Mouse (Mus musculus): ENCODE data around the gene Serpinb2. TPM values are rescaled to one million over a fixed set of nuclear protein-coding genes. Genes with fewer than 3 reads are reported as not detected.

Serpinb2 gene
- polyA plus RNA-seq, 1 experiment from 2014 or later = 3.6 TPM

- H3K36me3 ChIP-seq (replicated peaks; ENCODE audit: insufficient read depth, low read length) = no peaks in the 10 kb centered on the region
- H3K9ac ChIP-seq (replicated peaks) = no peak overlapping the region
- H3K27me3 ChIP-seq (ENCODE audit: insufficient read depth, low read length) = no peaks in the 10 kb centered on the region
- H3K4me2 ChIP-seq (ENCODE audit: low read depth, low read length) = no peak overlapping the region
- DNase-seq (no peak), ATAC-seq (no peak)
- no peaks in the 10 kb centered on the region for H3K9me3 ChIP-seq (ENCODE audit: low read length)
- TF ChIP-seq EP300 (IDR thresholded peaks at IDR 0.05; ENCODE audit: low read depth) = no peak
- TF ChIP-seq CTCF (IDR thresholded peaks at IDR 0.05; ENCODE audit: low read depth) = peak; percentile 17; the same call in 1 of the 2 replicates
- H3K4me1 ChIP-seq (ENCODE audit: insufficient read depth) = no peaks in the 10 kb centered on the region
- no peak overlapping the region for H3K27ac ChIP-seq (ENCODE audit: low read depth)
- H3K4me3 ChIP-seq (ENCODE audit: low read depth, low read length) = no peak overlapping the region
Measured at GRCm38 (mm10) chr1:107565644-107566043, 54.4 kb downstream of the Serpinb2 start.

GRCm38 (mm10) chr1:107576094-107576493, 64.9 kb downstream of the Serpinb2 start:
- no peak overlapping the region for H3K9ac ChIP-seq (replicated peaks)
- WGBS (ENCODE audit: insufficient replicate concordance) = 59% methylated on average over 2 of the region's 2 CpGs
- no peak for ATAC-seq
- H3K4me3 ChIP-seq (ENCODE audit: low read depth, low read length) = no peak overlapping the region
- DNase-seq = no peak
- H3K4me1 ChIP-seq (ENCODE audit: insufficient read depth) = no peaks in the 10 kb centered on the region
- no peak for TF ChIP-seq CTCF (IDR thresholded peaks at IDR 0.05; ENCODE audit: low read depth)
- H3K9me3 ChIP-seq (ENCODE audit: low read length) = no peaks in the 10 kb centered on the region
- H3K27me3 ChIP-seq (ENCODE audit: insufficient read depth, low read length) = no peaks in the 10 kb centered on the region
- no peak overlapping the region for H3K27ac ChIP-seq (ENCODE audit: low read depth)
- H3K4me2 ChIP-seq (ENCODE audit: low read depth, low read length) = no peak overlapping the region
- H3K36me3 ChIP-seq (replicated peaks; ENCODE audit: insufficient read depth, low read length) = no peaks in the 10 kb centered on the region

DNA sequence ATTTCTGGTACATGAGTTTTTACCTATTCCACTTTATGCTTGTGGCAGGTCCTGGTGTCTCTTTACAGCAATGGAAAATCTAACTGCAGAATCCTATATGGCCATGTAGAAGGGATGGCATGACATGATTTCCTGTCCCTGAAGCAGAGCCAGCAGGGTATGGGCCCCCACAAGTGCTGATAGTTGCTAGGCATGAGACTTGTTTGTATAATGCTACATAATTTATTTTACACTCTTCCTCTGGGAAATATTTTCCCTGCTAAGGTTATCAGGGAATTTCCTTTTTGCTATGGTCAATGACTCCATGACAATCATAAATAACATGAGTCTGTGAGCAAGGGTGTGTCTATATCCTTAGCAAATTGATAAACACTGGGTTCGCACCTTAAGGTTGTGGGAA, 66.3 kb downstream of the Serpinb2 start:
- ATAC-seq = no peak
- Histone ChIP-seq H3K36me3 (replicated peaks; ENCODE audit: insufficient read depth, low read length) (no peaks in the 10 kb centered on the region), H3K4me2 (ENCODE audit: low read depth, low read length) (no peak overlapping the region), H3K27me3 (ENCODE audit: insufficient read depth, low read length) (no peaks in the 10 kb centered on the region), H3K9me3 (ENCODE audit: low read length) (no peaks in the 10 kb centered on the region), H3K27ac (ENCODE audit: low read depth) (no peak overlapping the region), H3K9ac (replicated peaks) (no peak overlapping the region), H3K4me3 (ENCODE audit: low read depth, low read length) (no peak overlapping the region), H3K4me1 (ENCODE audit: insufficient read depth) (no peaks in the 10 kb centered on the region)
- WGBS (ENCODE audit: insufficient replicate concordance) = 65% methylated on average over 1 of the region's 1 CpGs
- TF ChIP-seq CTCF (IDR thresholded peaks at IDR 0.05; ENCODE audit: low read depth) (no peak), EP300 (IDR thresholded peaks at IDR 0.05; ENCODE audit: low read depth) (no peak)
- no peak for DNase-seq

- Histone ChIP-seq H3K27ac (ENCODE audit: low read depth) (no peak overlapping the region), H3K9ac (replicated peaks) (no peak overlapping the region), H3K4me2 (ENCODE audit: low read depth, low read length) (no peak overlapping the region), H3K36me3 (replicated peaks; ENCODE audit: insufficient read depth, low read length) (no peaks in the 10 kb centered on the region), H3K4me1 (ENCODE audit: insufficient read depth) (no peaks in the 10 kb centered on the region), H3K4me3 (ENCODE audit: low read depth, low read length) (no peak overlapping the region), H3K9me3 (ENCODE audit: low read length) (no peaks in the 10 kb centered on the region), H3K27me3 (ENCODE audit: insufficient read depth, low read length) (no peaks in the 10 kb centered on the region)
- WGBS (ENCODE audit: insufficient replicate concordance) = 43% methylated on average over 1 of the region's 1 CpGs
- TF ChIP-seq CTCF (IDR thresholded peaks at IDR 0.05; ENCODE audit: low read depth) (no peak), EP300 (IDR thresholded peaks at IDR 0.05; ENCODE audit: low read depth) (no peak)
- ATAC-seq = no peak
- DNase-seq = no peak
Measured at GRCm38 (mm10) chr1:107581220-107581619, 70.0 kb downstream of the Serpinb2 start.

DNA sequence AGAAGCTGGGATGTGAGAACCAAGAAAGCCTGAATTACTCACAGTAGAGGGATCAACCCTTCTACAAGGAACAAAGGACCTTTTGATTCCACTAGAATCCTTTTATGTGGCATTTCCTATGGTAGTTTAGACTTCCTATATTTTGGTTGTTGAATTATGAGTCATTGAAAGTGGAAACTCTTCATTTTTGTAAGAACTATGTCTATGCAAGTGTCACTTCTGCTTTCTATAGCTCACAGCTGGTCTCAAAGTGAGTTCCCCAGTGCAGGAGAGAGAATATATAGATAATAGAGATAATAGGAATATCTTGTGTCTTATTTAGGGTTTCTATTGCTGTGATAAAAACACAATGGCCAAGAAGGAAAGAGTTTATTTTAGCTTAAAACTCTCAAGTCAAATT, 71.7 kb downstream of the Serpinb2 start:
- no peak for DNase-seq
- Histone ChIP-seq H3K4me1 (ENCODE audit: insufficient read depth) (no peaks in the 10 kb centered on the region), H3K9me3 (ENCODE audit: low read length) (no peaks in the 10 kb centered on the region), H3K27ac (ENCODE audit: low read depth) (peak overlapping the region; percentile 53; the same call in 1 of the 2 replicates), H3K9ac (replicated peaks) (no peak overlapping the region), H3K27me3 (ENCODE audit: insufficient read depth, low read length) (no peaks in the 10 kb centered on the region), H3K4me2 (ENCODE audit: low read depth, low read length) (no peak overlapping the region), H3K36me3 (replicated peaks; ENCODE audit: insufficient read depth, low read length) (no peaks in the 10 kb centered on the region), H3K4me3 (ENCODE audit: low read depth, low read length) (no peak overlapping the region)
- no peak for ATAC-seq
- no peak for TF ChIP-seq EP300 (IDR thresholded peaks at IDR 0.05; ENCODE audit: low read depth)
- TF ChIP-seq CTCF (IDR thresholded peaks at IDR 0.05; ENCODE audit: low read depth) = no peak

- Histone ChIP-seq H3K4me1 (ENCODE audit: insufficient read depth) (no peaks in the 10 kb centered on the region), H3K4me2 (ENCODE audit: low read depth, low read length) (no peak overlapping the region), H3K4me3 (ENCODE audit: low read depth, low read length) (no peak overlapping the region), H3K27me3 (ENCODE audit: insufficient read depth, low read length) (no peaks in the 10 kb centered on the region), H3K36me3 (replicated peaks; ENCODE audit: insufficient read depth, low read length) (no peaks in the 10 kb centered on the region), H3K9me3 (ENCODE audit: low read length) (no peaks in the 10 kb centered on the region), H3K27ac (ENCODE audit: low read depth) (peak overlapping the region; percentile 53; the same call in 1 of the 2 replicates), H3K9ac (replicated peaks) (no peak overlapping the region)
- ATAC-seq = peak; percentile 45
- TF ChIP-seq CTCF (IDR thresholded peaks at IDR 0.05; ENCODE audit: low read depth) (no peak), EP300 (IDR thresholded peaks at IDR 0.05; ENCODE audit: low read depth) (no peak)
- DNase-seq = peak; percentile 12
- WGBS (ENCODE audit: insufficient replicate concordance) = 17% methylated on average over 1 of the region's 1 CpGs
Measured at GRCm38 (mm10) chr1:107583958-107584376, 72.7 kb downstream of the Serpinb2 start.

DNA sequence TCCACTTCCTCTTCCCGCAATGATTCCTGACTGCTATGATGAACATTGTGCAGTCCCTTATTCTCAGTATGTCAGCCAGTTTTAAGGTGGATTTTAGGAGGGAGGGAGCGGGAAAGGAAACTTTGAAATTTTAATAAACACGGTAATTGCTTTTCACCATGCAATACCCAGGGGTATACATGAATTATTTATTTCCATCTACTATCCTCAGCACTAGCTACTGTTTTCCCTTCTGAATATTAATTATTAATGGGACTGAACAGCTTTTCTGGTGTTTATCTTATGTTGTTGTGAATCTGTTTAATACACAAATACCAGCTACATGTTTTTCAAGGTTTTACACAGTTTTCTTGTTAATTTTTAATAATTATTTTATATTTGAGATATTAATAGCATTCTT, 73.7 kb downstream of the Serpinb2 start:
- Histone ChIP-seq H3K4me2 (ENCODE audit: low read depth, low read length) (no peak overlapping the region), H3K9ac (replicated peaks) (no peak overlapping the region), H3K9me3 (ENCODE audit: low read length) (no peaks in the 10 kb centered on the region), H3K4me3 (ENCODE audit: low read depth, low read length) (no peak overlapping the region), H3K27ac (ENCODE audit: low read depth) (no peak overlapping the region), H3K4me1 (ENCODE audit: insufficient read depth) (no peaks in the 10 kb centered on the region), H3K27me3 (ENCODE audit: insufficient read depth, low read length) (no peaks in the 10 kb centered on the region), H3K36me3 (replicated peaks; ENCODE audit: insufficient read depth, low read length) (no peaks in the 10 kb centered on the region)
- 75% methylated on average over 3 of the region's 3 CpGs for WGBS (ENCODE audit: insufficient replicate concordance)
- DNase-seq (no peak), ATAC-seq (no peak)
- TF ChIP-seq EP300 (IDR thresholded peaks at IDR 0.05; ENCODE audit: low read depth) (no peak), CTCF (IDR thresholded peaks at IDR 0.05; ENCODE audit: low read depth) (no peak)

Other genes starting within 250 kb of the Serpinb2 start
- not detected in 2 replicates for gene Serpinb3b, start 233.1 kb upstream of the Serpinb2 start, polyA plus RNA-seq (2015; fragmentation: Nextera tagmentation; extraction: Ambion mirVana)
- gene Serpinb3c, start 233.1 kb upstream of the Serpinb2 start, polyA plus RNA-seq (2015; fragmentation: Nextera tagmentation; extraction: Ambion mirVana) = not detected in 2 replicates
- gene Serpinb11, start 150.2 kb upstream of the Serpinb2 start, polyA plus RNA-seq (2015; fragmentation: Nextera tagmentation; extraction: Ambion mirVana) = not detected in 2 replicates
- not detected in 2 replicates for gene Serpinb7, start 111.8 kb upstream of the Serpinb2 start, polyA plus RNA-seq (2015; fragmentation: Nextera tagmentation; extraction: Ambion mirVana)
- 0.12 and 0.19 TPM in 2 replicates for gene Serpinb8, start 78.6 kb downstream of the Serpinb2 start, polyA plus RNA-seq (2015; fragmentation: Nextera tagmentation; extraction: Ambion mirVana)

All from liver, postnatal 0 days (tissue).